Mouse (Mus musculus) limb, embryonic 14.5 days (tissue): ENCODE measurements around the gene Cfap298. TPM values are rescaled to one million over a fixed set of nuclear protein-coding genes. Genes with fewer than 3 reads are reported as not detected.

Source experiments
- ATAC-seq: fragments of 200-750 bp; cut with Nextera tagmentation; 2 replicates; pipeline ENCODE4 v1.8.0; 2017; ENCODE audit warnings: low read depth, moderate number of reproducible peaks, moderate TSS enrichment; ENCODE audit not compliant: low FRiP score
- DNase-seq: peaks from one replicate; pipeline ENCODE4 v3.0.0-alpha.2; 2015; ENCODE audit warnings: low spot score
- H3K27ac ChIP-seq: fragments of 300-500 bp; sonication (generic); replicated peaks from 2 replicates; pipeline ENCODE4 v1.5.1; 2014; ENCODE audit warnings: low read depth, mild to moderate bottlenecking, low read length, moderate library complexity, mixed read lengths
- H3K27me3 ChIP-seq: fragments of 300-500 bp; sonication (generic); 2 replicates; pipeline ENCODE4 v1.6.1; 2014; ENCODE audit warnings: low read length, mixed read lengths; ENCODE audit not compliant: control insufficient read depth, insufficient read depth
- H3K36me3 ChIP-seq: fragments of 300-500 bp; sonication (generic); 2 replicates; pipeline ENCODE4 v1.6.1; 2014; ENCODE audit warnings: mild to moderate bottlenecking, low read length, moderate library complexity, mixed read lengths; ENCODE audit not compliant: control insufficient read depth, insufficient read depth
- H3K4me1 ChIP-seq: fragments of 300-500 bp; sonication (generic); 2 replicates; pipeline ENCODE4 v1.6.1; 2014; ENCODE audit warnings: antibody characterized with exemption, low read length, mixed read lengths; ENCODE audit not compliant: control insufficient read depth, insufficient read depth
- H3K4me2 ChIP-seq: fragments of 300-500 bp; sonication (generic); replicated peaks from 2 replicates; pipeline ENCODE4 v1.6.1; 2014; ENCODE audit warnings: low read depth, mild to moderate bottlenecking, low read length, moderate library complexity; ENCODE audit not compliant: severe bottlenecking
- H3K4me3 ChIP-seq: fragments of 300-500 bp; sonication (generic); replicated peaks from 2 replicates; pipeline ENCODE4 v1.5.1; 2014; ENCODE audit warnings: low read length
- H3K9ac ChIP-seq: fragments of 300-500 bp; sonication (generic); 2 replicates; pipeline ENCODE4 v1.6.1; 2014; ENCODE audit warnings: mild to moderate bottlenecking, low read depth, low read length, moderate library complexity; ENCODE audit not compliant: severe bottlenecking
- H3K9me3 ChIP-seq: fragments of 300-500 bp; sonication (generic); 2 replicates; pipeline ENCODE4 v1.6.1; 2016; ENCODE audit warnings: low read length; ENCODE audit not compliant: control insufficient read depth
- POLR2A ChIP-seq: fragments of 200-500 bp; IDR thresholded peaks from 2 replicates; pipeline ENCODE4 v1.8.0; 2012; ENCODE audit warnings: inconsistent platforms, mild to moderate bottlenecking, moderate library complexity, borderline replicate concordance; ENCODE audit not compliant: insufficient read depth, insufficient read length; ENCODE audit errors: extremely low read depth
- WGBS: fragments of 180-500 bp; shearing (Covaris S2); extraction: QIAGEN DNeasy Blood & Tissue Kit; methylation state at CpG from one replicate; pipeline ENCODE4 v1.1.7; 2014; 5-methylcytosine and 5-hydroxymethylcytosine counted together
- polyA plus RNA-seq, 2 experiments: library from polyadenylated mRNA; depleted of rRNA in 1 of 2; stranded (reverse) in 1 of 2; unstranded in 1 of 2; fragments of >200 nt; fragmentation: Nextera tagmentation in 1 of 2; extraction: Ambion mirVana in 1 of 2; gene quantifications; 2 replicates each; pipeline versions ENCODE4 v1.2.1 to v1.2.3; 2012 to 2014

Gene Cfap298
- polyA plus RNA-seq, 2 experiments = 17.0 to 30.7 TPM

DNA sequence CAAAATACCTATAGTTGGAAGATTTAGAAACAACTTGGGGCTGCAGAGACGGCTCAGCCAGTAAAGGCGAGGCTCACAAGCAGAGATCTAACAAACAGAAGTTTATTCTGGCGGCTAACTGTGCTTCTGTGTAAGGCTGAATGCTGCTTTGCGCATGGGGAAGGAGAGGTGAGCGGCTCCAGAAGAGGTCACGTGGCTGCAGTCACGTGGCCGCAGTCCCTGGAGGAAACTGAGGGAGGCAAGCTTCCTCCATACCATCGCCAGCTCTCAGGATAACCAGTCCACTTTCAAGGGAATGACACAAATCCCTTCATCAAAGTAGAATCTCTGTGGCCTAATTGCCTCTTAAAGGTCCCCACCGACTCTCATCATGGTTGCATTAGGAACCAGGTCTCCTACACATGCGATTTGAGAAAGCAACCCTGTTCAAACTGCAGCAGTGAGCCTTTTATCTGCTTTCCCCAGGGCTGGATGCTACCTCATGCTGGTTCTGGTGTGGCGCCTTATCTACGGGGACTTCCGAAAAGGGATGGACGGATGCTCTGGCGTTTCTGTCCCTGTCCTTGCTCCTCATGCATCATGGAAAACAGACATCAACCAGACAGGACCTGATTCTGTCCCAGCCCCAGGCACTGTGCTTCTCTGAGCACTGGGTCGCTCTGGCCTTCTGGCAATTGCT is 23.9 kb downstream of the Cfap298 start:
- no peaks in the 10 kb centered on the region for H3K9me3 ChIP-seq
- no peak for DNase-seq
- H3K4me2 ChIP-seq = no peak overlapping the region
- no peaks in the 10 kb centered on the region for H3K27me3 ChIP-seq
- H3K36me3 ChIP-seq = no peaks in the 10 kb centered on the region
- 80% methylated on average over 17 of the region's 17 CpGs for WGBS
- ATAC-seq = no peak
- no peaks in the 10 kb centered on the region for H3K4me1 ChIP-seq
- no peak overlapping the region for H3K9ac ChIP-seq
- TF ChIP-seq POLR2A = no peak
- H3K27ac ChIP-seq = no peak overlapping the region
- no peak overlapping the region for H3K4me3 ChIP-seq

DNA sequence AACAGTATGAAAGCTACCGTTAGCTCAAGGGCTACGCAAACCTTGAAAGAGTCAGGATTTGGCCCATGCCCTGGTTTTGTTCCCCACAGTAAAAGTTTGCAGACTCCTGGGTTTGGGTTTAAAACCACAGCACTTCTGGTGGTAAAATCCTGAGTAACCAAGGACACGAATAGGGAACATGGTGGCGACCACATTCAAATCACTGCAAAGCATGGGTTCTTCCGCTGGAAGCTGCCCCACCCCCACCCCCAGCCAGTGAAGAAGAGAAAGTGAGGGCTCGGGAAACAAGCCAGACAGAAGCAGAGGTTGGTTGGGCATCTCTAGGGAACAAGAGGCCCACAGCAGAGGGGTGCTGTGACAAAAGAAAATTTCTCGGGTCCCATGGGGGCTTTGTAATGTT is 27.7 kb downstream of the Cfap298 start:
- ATAC-seq (no peak), DNase-seq (no peak)
- Histone ChIP-seq H3K4me1 (no peaks in the 10 kb centered on the region), H3K36me3 (no peaks in the 10 kb centered on the region), H3K27me3 (no peaks in the 10 kb centered on the region), H3K27ac (no peak overlapping the region), H3K4me2 (no peak overlapping the region), H3K9ac (no peak overlapping the region), H3K9me3 (no peaks in the 10 kb centered on the region), H3K4me3 (no peak overlapping the region)
- 61% methylated on average over 7 of the region's 7 CpGs for whole genome bisulfite sequencing
- no peak for TF ChIP-seq POLR2A

DNA sequence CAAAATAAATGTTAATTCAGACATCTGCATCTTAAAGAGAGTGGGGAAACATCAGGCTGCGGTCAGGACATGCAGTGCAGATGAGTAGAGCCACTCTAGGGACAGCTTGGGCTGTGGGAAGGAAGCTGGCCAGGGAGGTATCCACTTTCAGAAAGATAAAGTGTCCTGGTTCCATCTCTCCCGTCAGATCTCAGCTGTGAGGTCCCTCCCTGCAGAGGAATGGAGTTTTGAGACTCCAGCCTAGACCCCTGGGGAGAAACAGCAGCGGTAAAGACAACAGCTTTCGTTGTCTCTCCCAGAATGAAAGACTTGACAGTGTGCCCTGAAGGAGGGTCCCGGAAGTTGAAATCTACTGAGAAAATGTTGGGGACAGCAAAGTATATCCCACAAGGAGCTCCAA is 31.6 kb downstream of the Cfap298 start:
- no peak for ATAC-seq
- no peak for DNase-seq
- Histone ChIP-seq H3K4me3 (no peak overlapping the region), H3K36me3 (no peaks in the 10 kb centered on the region), H3K9ac (no peak overlapping the region), H3K9me3 (no peaks in the 10 kb centered on the region), H3K27ac (no peak overlapping the region), H3K4me1 (no peaks in the 10 kb centered on the region), H3K4me2 (no peak overlapping the region), H3K27me3 (no peaks in the 10 kb centered on the region)
- TF ChIP-seq POLR2A = no peak
- 38% methylated on average over 5 of the region's 5 CpGs for WGBS

DNA sequence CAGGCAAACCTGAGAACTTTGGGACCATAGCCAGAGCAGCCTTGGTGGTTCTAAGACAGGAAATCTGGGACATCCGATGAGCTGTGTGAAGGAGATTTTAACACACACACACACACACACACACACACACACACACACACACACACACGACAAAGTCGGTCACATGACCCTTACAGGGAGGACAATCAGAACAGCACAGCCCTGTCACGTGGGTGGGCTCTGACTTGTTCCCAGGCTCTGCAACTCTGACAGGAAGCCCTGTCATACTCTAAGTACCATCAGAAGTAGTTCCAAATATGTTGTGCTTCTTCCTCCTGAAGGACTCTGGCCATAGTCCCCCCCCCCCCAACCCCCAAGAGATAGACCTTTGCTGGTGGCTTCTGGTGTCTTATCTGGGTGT is 33.5 kb downstream of the Cfap298 start:
- no peak overlapping the region for H3K9ac ChIP-seq
- no peaks in the 10 kb centered on the region for H3K27me3 ChIP-seq
- H3K4me3 ChIP-seq = no peak overlapping the region
- no peaks in the 10 kb centered on the region for H3K9me3 ChIP-seq
- H3K4me2 ChIP-seq = no peak overlapping the region
- TF ChIP-seq POLR2A = no peak
- no peak overlapping the region for H3K27ac ChIP-seq
- no peaks in the 10 kb centered on the region for H3K4me1 ChIP-seq
- H3K36me3 ChIP-seq = no peaks in the 10 kb centered on the region
- 65% methylated on average over 4 of the region's 4 CpGs for WGBS
- ATAC-seq (no peak), DNase-seq (no peak)

DNA sequence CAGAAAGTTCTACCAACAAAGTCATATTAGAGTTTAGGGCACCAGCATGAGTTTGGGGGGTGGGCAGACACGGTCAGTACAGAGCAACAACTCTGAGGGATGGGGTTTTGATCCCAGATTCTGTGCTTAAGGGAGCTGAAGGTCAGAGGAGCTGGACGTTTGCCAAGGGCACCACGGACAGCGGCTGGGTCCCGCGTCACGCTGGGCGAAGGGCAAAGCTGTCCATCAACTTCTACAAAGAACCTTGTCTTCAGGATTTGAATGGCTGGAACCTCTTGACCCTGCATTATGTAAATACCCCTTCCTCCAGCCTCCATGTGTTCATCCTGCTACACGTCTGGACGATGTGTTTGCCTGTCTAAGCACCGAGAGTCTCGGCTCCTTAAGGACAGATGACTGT is 35.4 kb downstream of the Cfap298 start:
- Histone ChIP-seq H3K4me2 (no peak overlapping the region), H3K4me1 (no peaks in the 10 kb centered on the region), H3K36me3 (no peaks in the 10 kb centered on the region), H3K4me3 (no peak overlapping the region), H3K9ac (no peak overlapping the region), H3K27me3 (no peaks in the 10 kb centered on the region), H3K27ac (no peak overlapping the region), H3K9me3 (no peaks in the 10 kb centered on the region)
- no peak for ATAC-seq
- TF ChIP-seq POLR2A = no peak
- 79% methylated on average over 12 of the region's 12 CpGs for WGBS
- no peak for DNase-seq
